Mouse (Mus musculus): ENCODE results near the gene Grb2. TPM values are rescaled to one million over a fixed set of nuclear protein-coding genes. Genes with fewer than 3 reads are reported as not detected.
"Not testable (repeated sequence)": the region's sequence is repeated elsewhere in the genome, so short reads cannot be mapped to it uniquely, and the experiment has no call there.

The Grb2 gene
- total RNA-seq, 2 experiments from 2014 or later, result 119 to 134 TPM

DNA sequence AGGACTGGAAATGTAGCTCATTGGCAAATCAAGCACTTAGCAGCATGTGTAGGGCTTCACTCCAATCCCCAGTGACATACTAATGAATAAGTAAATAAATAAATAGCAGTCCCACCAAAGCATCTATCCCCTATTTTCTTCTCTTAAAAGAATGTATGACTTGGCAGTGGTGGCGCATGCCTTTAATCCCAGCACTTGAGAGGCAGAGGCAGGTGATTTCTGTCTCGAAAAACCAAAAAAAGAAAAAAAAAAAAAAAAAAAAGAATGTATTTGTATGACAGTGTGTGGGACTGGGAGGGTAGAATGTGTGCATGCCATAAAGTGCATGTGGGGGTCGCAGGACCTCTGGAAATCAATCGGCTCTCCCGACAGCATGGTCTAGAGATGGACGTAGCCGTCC, 22.4 kb downstream of the Grb2 start:
- no peak for DNase-seq

DNA sequence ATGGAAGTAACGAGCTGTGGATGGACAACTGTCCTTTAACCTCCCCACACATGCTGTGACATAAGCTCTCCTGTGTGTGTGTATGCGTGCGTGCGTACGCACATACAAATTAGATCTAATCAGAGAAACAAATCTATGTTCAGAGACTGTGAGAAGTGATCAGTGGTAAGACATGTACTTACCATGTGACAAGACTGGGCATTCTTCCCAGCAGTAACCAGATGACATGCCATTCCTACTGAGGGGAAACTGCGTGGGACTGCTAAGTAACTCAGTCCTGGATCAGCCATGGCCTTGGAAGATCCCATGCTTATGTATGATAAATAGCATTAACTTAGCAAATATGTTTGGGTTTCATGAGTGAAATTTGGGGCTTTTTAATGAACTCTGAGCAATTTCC, 23.5 kb downstream of the Grb2 start:
- peak; percentile 26 for DNase-seq

DNA sequence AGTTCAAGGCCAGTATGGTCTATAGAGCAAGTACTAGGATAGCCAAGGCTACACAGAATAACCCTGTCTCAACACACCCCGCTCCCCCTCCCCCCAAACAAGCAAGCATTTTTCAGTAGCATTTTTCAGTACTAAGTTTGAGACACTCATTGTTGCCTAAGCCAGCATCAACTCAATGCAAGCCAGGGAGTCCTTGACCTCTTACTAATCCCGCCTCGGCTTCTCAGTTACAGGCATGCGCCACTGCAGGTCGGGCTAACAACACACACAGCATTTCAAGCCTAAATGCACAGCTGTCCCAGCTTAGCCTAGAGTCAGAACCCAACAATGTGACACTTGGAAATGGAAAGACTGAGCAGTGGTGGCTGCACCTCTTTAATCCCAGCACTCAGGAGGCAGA, 25.1 kb downstream of the Grb2 start:
- no peak for DNase-seq

DNA sequence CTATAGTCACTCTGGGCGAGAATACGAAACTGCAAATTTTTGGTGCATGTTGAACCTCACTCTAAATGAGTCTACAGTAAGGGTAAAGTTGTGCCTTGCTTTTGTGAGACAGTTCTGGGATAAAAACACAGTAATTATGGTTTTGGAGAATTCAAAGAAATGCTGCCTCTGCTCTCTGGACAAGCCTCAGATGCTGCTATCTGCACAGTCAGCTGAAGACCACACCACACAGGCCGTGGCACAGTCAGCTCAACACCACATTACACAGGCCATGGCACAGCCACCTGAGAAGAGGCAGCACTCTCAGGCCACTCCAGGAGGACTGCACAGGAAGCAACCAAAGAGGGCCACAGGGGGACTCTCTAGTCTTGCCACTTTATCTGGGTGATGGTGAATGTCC, 26.0 kb downstream of the Grb2 start:
- no peak for DNase-seq

DNA sequence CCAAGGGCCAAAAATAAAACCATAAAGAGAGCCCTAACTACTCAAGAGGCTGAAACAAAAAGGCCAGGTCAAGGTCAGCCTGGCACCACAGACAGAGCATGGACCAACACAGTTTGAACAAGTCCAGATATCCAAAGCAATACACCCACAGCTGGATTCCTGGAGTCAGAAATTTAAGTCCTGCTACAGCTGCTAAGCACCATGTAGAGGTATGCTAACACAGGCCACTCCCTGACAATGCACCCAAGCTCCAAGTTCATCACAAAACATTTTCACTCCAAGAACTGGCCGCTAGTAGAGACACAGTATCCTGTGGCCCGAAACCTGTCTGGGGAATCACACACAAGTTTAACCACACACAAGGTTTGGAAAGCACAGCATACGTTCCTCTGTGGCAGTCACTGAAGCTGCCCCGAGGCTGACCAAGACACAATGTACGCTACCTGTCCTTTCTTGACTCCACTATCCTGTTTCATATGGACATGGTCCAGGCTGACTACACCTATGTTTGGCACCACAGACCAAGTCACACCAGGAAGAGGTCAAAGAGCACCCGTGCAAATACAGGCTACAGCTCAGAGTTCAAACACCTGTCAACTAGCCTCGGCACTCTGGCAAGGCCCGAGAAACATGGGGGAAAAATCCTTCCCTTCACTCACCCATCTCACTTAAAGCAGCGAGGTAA, 28.7 kb downstream of the Grb2 start:
- DNase-seq, result no peak

DNA sequence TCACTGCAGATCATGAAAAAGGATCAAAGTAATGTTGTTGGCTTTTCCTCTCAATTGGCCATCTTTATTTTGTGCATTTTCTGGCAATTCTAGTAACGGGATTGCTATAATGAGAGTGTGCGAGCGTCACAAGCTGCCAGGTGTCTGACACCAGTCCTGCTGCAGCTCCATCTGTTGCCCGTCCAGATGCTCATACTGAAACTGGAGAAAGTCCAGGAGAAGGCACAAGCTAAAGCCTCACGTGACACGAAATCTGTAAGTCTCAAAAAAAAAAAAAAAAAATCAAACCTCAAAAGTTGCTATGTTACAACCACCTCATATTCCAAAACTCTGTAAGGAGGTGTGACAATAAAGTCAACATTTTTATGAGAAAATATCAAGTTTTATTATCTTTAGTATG, 29.5 kb downstream of the Grb2 start:
- no peak for DNase-seq

DNA sequence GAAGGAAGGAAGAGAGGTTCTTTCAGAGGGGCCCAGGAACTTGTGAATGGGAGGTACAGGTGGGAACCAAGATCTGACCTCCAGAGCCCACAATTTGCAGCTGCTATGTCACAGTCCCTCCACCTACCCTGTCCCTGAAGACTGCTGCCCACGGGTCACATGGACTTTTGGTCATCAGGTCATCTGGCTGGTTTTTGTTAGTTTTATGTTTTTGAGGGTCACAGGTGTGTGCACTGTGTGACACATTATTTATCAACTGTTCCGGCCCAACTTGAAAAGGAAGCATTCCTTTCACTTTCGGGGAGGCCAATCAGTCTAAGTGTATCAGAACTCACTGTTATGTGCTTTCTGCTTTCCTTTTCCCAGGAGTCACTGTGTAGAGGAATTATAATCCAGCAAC, 30.9 kb downstream of the Grb2 start:
- DNase-seq, result no peak

DNA sequence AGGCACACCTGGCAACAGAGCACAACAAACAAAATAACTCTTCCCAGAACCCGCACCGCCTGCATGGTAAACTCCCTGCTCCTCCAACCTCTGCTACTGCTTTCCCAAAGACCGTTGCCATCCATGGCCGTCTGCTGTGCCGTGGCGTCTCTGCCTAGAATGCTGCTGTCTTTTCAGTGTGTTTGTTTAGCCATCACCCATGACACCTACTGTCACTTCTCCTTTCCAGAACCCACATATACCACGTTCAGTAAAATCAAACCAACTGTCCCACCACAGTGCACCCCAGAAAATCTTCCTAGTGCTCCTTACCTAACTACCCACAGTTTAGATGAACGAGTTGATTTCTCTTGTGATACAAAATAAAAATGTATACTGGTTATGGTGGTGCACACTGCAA, 31.7 kb downstream of the Grb2 start:
- DNase-seq, result no peak

DNA sequence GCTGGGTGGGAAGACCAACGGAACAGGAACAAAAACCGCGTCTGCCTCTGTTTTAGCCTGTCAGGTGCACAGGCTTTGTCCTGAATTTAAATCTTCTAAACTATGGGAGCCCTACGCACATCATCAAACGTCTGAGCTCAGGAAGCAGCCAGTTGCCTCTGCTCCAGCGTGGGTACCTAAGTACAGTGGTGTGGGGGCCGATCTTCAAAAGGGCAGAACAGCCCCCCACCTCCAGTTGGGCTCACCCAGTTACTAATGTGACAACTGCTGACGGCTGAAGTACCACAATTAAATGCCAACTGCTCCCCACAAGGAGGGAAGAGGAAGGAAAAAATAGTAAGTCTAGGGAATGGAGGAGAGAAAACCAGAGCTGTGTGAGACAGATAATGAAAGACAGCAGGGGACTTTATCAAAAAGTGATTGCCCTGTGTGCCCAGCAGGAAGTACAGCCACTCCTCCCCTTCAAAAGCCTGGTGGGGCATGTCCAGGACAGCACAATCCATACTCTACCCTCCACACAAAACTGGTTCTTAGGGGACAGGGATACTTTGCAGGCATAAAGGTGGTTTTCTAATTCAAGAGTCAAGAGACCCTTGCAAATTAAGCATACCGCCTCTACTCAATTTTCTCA, 34.0 kb downstream of the Grb2 start:
- no peak for DNase-seq

DNA sequence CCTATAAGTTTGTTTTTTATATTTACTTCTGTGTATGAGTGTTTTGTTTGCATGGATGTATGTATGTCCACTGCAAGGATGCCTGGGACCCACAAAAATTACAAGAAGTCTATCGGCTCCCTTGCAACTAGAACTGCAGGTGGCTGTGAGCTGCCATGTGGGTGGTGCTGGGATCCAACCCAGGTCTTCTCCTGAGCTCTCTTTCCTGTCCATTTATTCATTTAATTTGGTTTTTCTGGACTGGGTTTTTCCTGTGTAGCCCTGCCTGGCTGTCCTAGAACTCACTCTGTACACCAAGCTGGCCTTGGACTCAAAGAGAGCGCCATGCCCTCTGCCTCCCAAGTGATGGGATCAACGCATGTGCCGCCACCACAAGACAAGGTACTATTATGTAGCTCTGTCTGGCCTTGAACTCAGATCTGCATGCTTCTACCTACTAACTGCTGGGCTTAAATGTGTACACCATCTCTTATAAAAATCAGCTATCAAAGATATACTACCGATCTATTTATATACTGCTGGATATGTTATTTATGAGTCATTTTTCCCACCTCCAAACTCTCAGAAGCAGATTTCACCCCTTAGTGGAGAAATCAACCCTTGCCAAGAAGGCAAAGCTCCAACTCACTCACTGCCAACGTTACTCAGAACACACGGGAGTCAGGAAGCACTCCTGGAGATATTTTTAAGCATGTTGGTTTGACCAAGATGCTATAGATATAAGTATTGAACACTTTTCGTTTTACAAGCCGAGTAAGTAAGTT, 34.7 kb downstream of the Grb2 start:
- DNase-seq, result peak; percentile 39

DNA sequence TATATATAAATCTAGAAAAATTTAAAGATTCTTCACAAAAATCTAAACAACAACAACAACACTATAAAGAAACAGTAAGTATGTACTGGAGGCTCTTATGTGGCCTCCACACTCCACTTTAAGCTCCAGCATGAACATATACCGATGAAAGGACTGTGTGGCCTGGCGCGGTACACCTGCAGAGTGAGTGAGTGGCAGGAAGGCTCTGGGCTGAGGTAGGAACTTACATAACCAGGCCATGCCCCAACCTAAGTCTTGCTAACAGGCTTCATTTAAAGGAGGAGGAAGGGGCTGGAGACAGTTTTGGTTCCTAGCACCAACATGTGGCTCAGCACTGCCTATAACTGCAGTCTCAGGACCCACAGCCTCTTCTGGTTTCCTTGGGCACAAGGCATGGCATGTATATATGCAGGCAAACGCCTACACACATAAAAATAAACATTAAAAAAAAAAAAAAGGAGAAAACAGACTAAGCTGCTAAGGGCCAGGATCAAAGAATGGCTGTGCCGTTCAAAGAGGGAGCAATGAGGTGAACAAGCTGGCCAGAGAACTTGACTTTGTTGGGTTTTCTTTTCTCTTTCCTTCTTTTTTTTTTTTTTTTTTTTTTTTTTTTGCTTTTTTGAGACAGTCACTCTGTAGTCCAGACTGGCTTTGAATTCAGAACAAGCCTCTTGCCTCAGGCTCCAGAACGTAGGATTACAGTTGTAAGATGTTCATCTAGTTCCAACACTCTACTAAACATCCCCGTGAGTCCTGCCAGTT, 36.0 kb downstream of the Grb2 start:
- no peak for DNase-seq

DNA sequence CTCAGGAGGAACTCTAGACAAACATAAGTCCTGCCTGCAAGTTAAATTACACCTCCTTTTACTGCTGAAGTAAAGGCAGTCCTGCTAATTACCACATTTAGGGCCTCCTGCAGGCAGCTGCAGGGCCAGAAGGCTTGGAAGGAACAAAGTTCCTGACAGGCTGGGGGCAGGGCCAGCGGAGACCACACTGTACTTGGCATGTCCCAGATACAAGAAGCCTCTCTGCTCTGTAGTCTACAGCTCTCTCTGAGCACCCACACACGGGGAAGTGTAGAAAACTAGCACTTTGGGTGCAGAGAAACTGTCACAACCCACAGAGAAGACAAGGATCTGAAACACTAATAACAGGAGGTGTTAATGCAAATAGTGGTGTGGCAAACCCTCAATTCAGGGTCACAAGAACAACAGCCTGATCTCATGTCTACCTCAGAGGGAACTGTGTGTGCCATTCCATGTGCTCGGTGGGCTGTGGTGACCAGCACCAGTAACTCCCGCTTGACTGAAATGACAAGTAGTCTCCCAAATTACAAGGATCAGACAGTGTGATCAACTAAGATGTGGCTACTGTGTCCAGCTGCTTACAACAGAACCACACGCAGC, 37.8 kb downstream of the Grb2 start:
- no peak for DNase-seq

DNA sequence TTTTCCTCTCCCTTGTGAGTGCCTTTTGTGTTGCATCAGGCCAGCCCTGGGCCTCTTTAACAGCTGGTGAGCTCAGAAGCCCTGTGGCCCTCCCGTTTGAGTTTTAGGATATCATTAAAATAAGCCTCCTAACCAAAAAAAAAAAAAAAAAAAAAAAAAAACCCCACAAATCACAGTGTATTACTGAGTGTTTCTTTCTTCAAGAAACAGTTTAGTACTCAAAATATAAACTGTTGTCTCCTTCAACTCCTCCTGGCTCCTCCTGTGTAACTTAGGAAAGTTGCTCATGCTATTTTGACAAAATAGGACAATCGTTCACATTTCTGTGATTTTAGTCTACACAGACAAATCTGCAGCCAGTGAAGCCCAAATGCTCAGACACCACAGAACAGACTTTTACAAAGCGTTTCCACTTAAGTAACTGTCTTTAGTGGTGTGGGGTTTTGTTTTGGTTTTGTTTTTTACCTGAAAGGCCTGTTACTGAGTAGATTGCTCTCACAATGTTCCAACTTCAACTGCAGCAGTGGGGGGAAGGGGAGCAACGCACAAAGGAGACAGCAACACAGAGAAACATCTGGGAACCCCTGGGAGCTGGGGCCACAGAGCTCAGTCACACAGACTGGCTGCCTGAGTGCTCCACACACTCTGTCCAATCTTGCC, 44.6 kb downstream of the Grb2 start:
- DNase-seq, result no peak

DNA sequence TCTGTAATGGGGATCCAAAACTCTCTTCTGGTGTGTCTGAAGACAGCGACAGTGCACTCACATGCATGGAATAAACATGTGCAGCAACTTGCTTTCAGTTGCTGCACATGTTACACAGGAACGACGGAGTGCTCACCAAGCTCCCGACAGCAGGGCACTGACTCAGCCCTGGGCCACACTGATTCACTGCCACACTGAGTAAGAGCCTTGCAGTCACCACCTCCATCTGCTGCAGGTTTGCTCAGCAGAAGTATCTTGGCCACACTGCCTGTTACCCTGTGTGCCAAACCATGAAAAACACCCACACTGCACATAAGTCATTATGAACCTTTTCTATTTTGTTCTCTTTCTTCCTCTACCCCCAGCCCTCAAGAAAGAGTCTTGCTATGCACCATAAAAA, 48.0 kb downstream of the Grb2 start:
- no peak for DNase-seq

DNA sequence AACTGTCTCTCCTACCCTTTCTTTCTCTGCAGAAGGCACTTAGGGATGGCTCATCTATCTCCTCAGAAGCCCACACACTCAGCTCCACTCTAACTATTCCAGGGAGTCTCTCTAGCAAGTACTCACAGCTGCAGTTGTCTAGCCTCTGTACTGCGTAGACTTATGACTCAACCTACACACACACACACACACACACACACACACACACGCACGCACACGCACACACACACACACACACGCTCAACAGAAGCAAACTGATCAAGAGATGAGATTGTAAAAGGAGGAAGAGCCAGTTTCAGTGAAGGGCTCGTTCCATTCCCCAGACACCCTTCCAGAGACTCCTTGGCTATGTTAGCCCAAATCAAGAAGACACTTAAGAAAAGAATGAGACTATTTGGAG, 49.9 kb downstream of the Grb2 start:
- no peak for DNase-seq

DNA sequence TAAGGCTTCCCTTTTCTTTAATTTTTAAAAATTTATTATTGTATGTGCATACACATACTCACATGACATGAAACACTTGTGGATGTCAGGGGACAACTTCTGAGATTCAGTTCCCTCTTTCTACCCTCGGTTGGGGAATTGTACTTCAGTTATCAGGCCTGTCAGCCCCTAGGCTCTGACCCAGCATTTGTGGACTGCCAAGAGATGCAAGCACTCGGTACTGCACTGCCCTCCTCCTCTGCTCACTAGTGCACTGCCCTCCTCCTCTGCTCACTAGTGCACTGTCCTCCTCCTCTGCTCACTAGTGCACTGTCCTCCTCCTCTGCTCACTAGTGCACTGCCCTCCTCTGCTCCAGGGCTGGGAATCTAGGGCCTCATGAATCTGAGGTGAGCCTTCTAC, 54.3 kb downstream of the Grb2 start:
- no peak for DNase-seq

DNA sequence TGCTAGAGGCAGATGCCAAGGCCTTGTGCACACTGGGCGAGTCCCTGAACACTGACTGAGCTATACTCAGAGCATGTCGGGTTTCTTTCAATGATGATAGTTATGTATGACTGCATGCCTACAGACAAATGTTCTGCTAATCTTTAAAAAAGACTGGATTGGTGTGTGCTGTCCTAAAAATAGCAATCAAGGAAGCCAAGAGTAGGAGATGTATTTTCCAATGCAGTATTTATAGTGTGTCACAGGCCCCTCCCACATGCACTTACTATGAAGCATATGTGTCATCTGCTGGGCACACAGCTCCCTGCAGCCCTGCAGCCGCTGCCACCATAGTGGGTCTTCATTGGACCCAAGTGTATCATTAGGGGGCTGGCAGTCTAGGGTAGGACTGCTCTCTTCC, 55.2 kb downstream of the Grb2 start:
- DNase-seq, result no peak

DNA sequence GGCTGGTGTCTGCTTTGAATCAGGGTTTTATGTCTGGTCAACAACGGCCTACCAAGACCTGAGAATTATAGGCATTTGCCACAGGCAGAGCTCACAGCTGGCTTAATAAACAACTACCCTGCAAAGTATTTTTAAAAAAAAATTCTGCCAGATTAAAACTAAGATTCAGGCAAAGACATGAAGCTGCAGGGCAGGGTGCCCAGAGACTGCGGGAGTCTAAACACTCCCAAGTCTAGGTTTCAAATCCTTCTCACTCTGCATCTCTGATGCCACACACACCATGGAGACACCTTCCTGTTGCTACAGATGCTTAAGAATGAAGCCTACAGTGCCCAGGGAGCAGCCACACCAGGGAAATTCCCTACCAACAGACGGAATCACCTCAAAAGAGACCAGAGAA, 56.7 kb downstream of the Grb2 start:
- DNase-seq, result no peak

DNA sequence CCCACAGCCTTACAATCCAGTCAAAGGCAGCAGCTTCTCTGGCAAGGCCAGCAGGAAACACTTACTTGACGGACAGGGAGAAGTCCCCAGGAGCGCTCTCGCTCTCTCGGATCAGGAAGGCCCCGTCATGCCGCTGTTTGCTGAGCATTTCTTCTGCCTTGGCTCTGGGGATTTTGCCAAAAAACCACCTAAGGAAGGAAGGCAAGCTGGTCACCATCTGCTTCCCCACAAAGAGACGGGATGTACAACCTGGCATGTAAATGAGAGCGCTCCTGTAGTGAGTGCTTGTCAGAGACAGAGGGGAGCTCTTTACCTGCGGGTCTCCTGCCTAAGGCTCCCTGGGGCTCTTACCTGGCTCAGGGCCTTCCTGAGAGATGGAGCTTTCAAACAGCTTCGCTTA, 58.7 kb downstream of the Grb2 start:
- no peak for DNase-seq

DNA sequence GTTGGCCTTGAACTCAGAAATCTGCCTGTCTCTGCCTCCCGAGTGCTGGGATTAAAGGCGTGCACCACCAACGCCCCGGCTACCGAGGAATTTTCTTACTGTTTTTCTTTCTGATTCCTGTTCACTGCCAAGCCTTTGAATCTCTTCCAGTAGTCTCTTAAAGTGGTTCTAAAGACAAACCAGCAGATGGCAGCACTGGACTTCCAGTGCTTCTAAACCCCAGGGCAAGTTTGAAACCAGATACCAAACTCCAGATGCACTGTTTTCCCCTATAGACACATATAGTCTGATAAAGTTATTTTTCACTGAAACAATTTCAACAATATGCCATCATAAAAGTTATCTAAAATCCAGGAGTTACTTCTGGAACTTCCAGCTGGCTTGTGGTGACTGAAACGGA, 60.9 kb downstream of the Grb2 start:
- DNase-seq, result peak; percentile 73

DNA sequence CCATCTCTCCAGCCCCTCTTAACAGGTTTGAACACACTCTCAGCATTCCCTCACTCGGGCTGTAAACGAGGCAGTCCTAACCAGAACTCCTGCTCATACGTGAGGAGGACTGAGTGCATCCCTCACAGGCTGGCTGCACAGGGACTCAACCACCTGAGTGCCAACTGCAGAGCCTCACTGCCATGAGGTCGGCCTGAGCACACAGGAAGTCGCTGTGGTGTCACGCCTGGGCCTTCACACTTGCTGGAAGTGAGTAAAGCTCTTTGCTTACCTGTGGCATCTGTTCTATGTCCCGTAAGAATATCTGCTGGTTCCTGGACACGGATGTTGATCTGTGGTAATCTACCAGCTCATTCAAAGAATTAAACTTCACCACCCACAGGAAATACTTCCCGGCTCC, 62.0 kb downstream of the Grb2 start:
- no peak for DNase-seq

DNA sequence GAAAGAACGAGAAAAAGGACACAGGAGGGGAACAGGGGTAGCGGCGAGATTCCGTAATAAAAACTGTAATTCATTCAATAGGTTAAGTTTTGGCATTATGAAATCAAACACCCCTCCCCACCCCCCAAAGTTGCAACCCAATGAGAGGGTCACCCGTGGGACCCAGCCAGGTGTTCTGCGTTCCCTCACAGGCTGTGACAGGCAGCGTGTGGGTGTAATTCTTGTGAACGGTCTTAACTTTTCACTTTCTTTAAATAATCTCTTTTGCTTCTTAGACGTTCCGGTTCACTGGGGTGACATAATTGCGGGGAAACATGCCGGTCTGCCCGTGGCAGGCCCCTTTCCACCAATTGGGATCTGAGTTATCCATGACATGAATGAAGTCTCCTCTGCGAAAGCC, 62.9 kb downstream of the Grb2 start:
- DNase-seq, result not testable (repeated sequence)
